Mouse (Mus musculus): ENCODE data around the gene Gpcpd1.

DNA sequence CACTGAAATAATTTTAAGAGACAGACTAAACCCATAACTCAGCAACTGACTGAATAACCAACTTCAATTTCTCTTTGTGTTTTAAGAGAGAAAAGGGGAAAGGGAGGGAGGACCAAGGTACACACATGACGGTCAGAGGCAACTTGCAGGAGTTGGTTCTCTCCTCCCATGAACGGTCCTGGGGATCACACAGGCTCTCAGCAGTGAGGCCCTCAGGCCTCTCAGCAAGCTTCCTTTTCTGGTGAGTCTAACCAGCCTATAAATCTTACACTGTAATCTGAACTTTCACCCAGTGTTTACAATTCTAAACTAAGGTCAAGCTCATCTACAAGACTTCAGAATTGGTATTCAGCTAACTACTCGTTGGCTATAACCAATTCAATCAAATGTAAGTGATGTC lies 12.3 kb downstream of the Gpcpd1 start:
- no peak for TF ChIP-seq CTCF (IDR thresholded peaks at IDR 0.05; ENCODE audit: control insufficient read depth, insufficient read depth, insufficient replicate concordance, low read depth, low read length)
- no peak for TF ChIP-seq POLR2A (IDR thresholded peaks at IDR 0.05; ENCODE audit: control insufficient read depth, low read depth, low read length)

All from testis, adult 2 months (tissue).